Mouse (Mus musculus): Measurements from ENCODE around the gene Galnt2.
A peak's percentile ranks its signal among the peaks of the same experiment; 100 is the strongest.

Galnt2 gene

GRCm38 (mm10) chr8:124330433-124330832, 99.2 kb downstream of the Galnt2 start:
- no peak for DNase-seq (ENCODE audit: low spot score)

- DNase-seq (ENCODE audit: low spot score): no peak
These were observed 99.9 kb downstream of the Galnt2 start for GRCm38 (mm10) chr8:124331094-124331493.

- DNase-seq (ENCODE audit: low spot score): no peak
These were observed 100.5 kb downstream of the Galnt2 start for GRCm38 (mm10) chr8:124331706-124332105.

- no peak for DNase-seq (ENCODE audit: low spot score)
These were observed 105.1 kb downstream of the Galnt2 start for GRCm38 (mm10) chr8:124336302-124336701.

- DNase-seq (ENCODE audit: low spot score): no peak
These were observed 108.6 kb downstream of the Galnt2 start for GRCm38 (mm10) chr8:124339742-124340141.

- DNase-seq (ENCODE audit: low spot score): no peak
These were observed 109.3 kb downstream of the Galnt2 start for GRCm38 (mm10) chr8:124340360-124341068.

GRCm38 (mm10) chr8:124343151-124343550, 112.0 kb downstream of the Galnt2 start:
- no peak for DNase-seq (ENCODE audit: low spot score)

- no peak for DNase-seq (ENCODE audit: low spot score)
These were observed 112.8 kb downstream of the Galnt2 start for GRCm38 (mm10) chr8:124343991-124344390.

GRCm38 (mm10) chr8:124345098-124345497, 113.9 kb downstream of the Galnt2 start:
- no peak for DNase-seq (ENCODE audit: low spot score)

- peak; percentile 71 for DNase-seq (ENCODE audit: low spot score)
These were observed 115.8 kb downstream of the Galnt2 start for GRCm38 (mm10) chr8:124346852-124347523.

GRCm38 (mm10) chr8:124348087-124348486, 116.9 kb downstream of the Galnt2 start:
- DNase-seq (ENCODE audit: low spot score): no peak

GRCm38 (mm10) chr8:124349663-124350062, 118.5 kb downstream of the Galnt2 start:
- DNase-seq (ENCODE audit: low spot score): peak; percentile 89

GRCm38 (mm10) chr8:124351636-124352035, 120.4 kb downstream of the Galnt2 start:
- DNase-seq (ENCODE audit: low spot score): no peak

GRCm38 (mm10) chr8:124360911-124361310, 129.7 kb downstream of the Galnt2 start:
- DNase-seq (ENCODE audit: low spot score): no peak

- DNase-seq (ENCODE audit: low spot score): no peak
These were observed 130.7 kb downstream of the Galnt2 start for GRCm38 (mm10) chr8:124361773-124362427.

- DNase-seq (ENCODE audit: low spot score): no peak
These were observed 131.4 kb downstream of the Galnt2 start for GRCm38 (mm10) chr8:124362589-124362988.

GRCm38 (mm10) chr8:124363337-124363736, 132.1 kb downstream of the Galnt2 start:
- no peak for DNase-seq (ENCODE audit: low spot score)

- peak; percentile 62 for DNase-seq (ENCODE audit: low spot score)
These were observed 137.0 kb downstream of the Galnt2 start for GRCm38 (mm10) chr8:124368213-124368612.

- DNase-seq (ENCODE audit: low spot score): no peak
These were observed 139.4 kb downstream of the Galnt2 start for GRCm38 (mm10) chr8:124370422-124371183.

- no peak for DNase-seq (ENCODE audit: low spot score)
These were observed 140.4 kb downstream of the Galnt2 start for GRCm38 (mm10) chr8:124371410-124372123.

GRCm38 (mm10) chr8:124373753-124374152, 142.6 kb downstream of the Galnt2 start:
- no peak for DNase-seq (ENCODE audit: low spot score)

GRCm38 (mm10) chr8:124375168-124375567, 144.0 kb downstream of the Galnt2 start:
- no peak for DNase-seq (ENCODE audit: low spot score)
